Mouse (Mus musculus) stomach, embryonic 15.5 days (tissue): ENCODE data around the gene Selp. TPM values are rescaled to one million over a fixed set of nuclear protein-coding genes. Genes with fewer than 3 reads are reported as not detected.

Experiments
- ATAC-seq: fragments of 200-750 bp; cut with Nextera tagmentation; 2 replicates; pipeline ENCODE4 v1.8.0; 2017; ENCODE audit warnings: low read depth, moderate number of reproducible peaks, moderate TSS enrichment; ENCODE audit not compliant: insufficient read depth, low FRiP score
- H3K27ac ChIP-seq: fragments of 300-500 bp; sonication (generic); 2 replicates; pipeline ENCODE4 v1.5.1; 2015; ENCODE audit warnings: mild to moderate bottlenecking, inconsistent platforms
- H3K27me3 ChIP-seq: fragments of 300-500 bp; sonication (generic); replicated peaks from 2 replicates; pipeline ENCODE4 v1.6.1; 2015; ENCODE audit warnings: inconsistent platforms
- H3K36me3 ChIP-seq: fragments of 300-500 bp; sonication (generic); 2 replicates; pipeline ENCODE4 v1.6.1; 2015; ENCODE audit warnings: inconsistent platforms
- H3K4me1 ChIP-seq: fragments of 300-500 bp; sonication (generic); 2 replicates; pipeline ENCODE4 v1.6.1; 2015; ENCODE audit warnings: inconsistent platforms
- H3K4me2 ChIP-seq: fragments of 300-500 bp; sonication (generic); 2 replicates; pipeline ENCODE4 v1.6.1; 2015; ENCODE audit warnings: mild to moderate bottlenecking, inconsistent platforms
- H3K4me3 ChIP-seq: fragments of 300-500 bp; sonication (generic); replicated peaks from 2 replicates; pipeline ENCODE4 v1.5.1; 2015; ENCODE audit warnings: inconsistent platforms
- H3K9ac ChIP-seq: fragments of 300-500 bp; sonication (generic); 2 replicates; pipeline ENCODE4 v1.6.1; 2015; ENCODE audit warnings: inconsistent platforms
- H3K9me3 ChIP-seq: fragments of 300-500 bp; sonication (generic); 2 replicates; pipeline ENCODE4 v1.6.1; 2016; ENCODE audit warnings: inconsistent platforms
- WGBS: fragments of 180-500 bp; shearing (Covaris S2); methylation state at CpG from one replicate; pipeline ENCODE4 v1.1.7; 2015; 5-methylcytosine and 5-hydroxymethylcytosine counted together
- polyA plus RNA-seq: library from polyadenylated mRNA; unstranded; fragments of >200 nt; fragmentation: Nextera tagmentation; extraction: Ambion mirVana; gene quantifications from 2 replicates; pipeline ENCODE4 v1.2.1, GENCODE M21; 2015

Selp gene
- polyA plus RNA-seq, 1 experiment from 2014 or later, result 0.58 TPM

GRCm38 (mm10) chr1:164152836-164153235 is 37.8 kb downstream of the Selp start:
- H3K4me2 ChIP-seq, result no peak overlapping the region
- no peak overlapping the region for H3K9ac ChIP-seq
- 83% methylated on average over 5 of the region's 5 CpGs for WGBS
- no peak overlapping the region for H3K4me3 ChIP-seq
- no peak overlapping the region for H3K27ac ChIP-seq
- no peaks in the 10 kb centered on the region for H3K9me3 ChIP-seq
- no peak for ATAC-seq
- H3K4me1 ChIP-seq, result no peaks in the 10 kb centered on the region
- no peaks in the 10 kb centered on the region for H3K36me3 ChIP-seq
- no peaks in the 10 kb centered on the region for H3K27me3 ChIP-seq

- Histone ChIP-seq H3K27me3 (no peaks in the 10 kb centered on the region), H3K36me3 (no peaks in the 10 kb centered on the region), H3K9ac (no peak overlapping the region), H3K4me2 (no peak overlapping the region), H3K4me1 (no peaks in the 10 kb centered on the region), H3K4me3 (no peak overlapping the region), H3K9me3 (no peaks in the 10 kb centered on the region), H3K27ac (no peak overlapping the region)
- peak; percentile 57; the same call in 1 of the 2 replicates for ATAC-seq
- 54% methylated on average over 3 of the region's 3 CpGs for WGBS
Measured at GRCm38 (mm10) chr1:164154983-164155382, 39.9 kb downstream of the Selp start.

GRCm38 (mm10) chr1:164158571-164158970 is 43.5 kb downstream of the Selp start:
- 74% methylated on average over 4 of the region's 4 CpGs for WGBS
- Histone ChIP-seq H3K27ac (no peak overlapping the region), H3K4me2 (no peak overlapping the region), H3K4me3 (no peak overlapping the region), H3K9me3 (no peaks in the 10 kb centered on the region), H3K36me3 (no peaks in the 10 kb centered on the region), H3K27me3 (no peaks in the 10 kb centered on the region), H3K4me1 (no peaks in the 10 kb centered on the region), H3K9ac (no peak overlapping the region)
- ATAC-seq, result no peak

GRCm38 (mm10) chr1:164159781-164160180 is 44.7 kb downstream of the Selp start:
- 75% methylated on average over 2 of the region's 2 CpGs for WGBS
- Histone ChIP-seq H3K4me1 (no peaks in the 10 kb centered on the region), H3K9me3 (no peaks in the 10 kb centered on the region), H3K4me2 (no peak overlapping the region), H3K36me3 (no peaks in the 10 kb centered on the region), H3K4me3 (no peak overlapping the region), H3K27ac (no peak overlapping the region), H3K9ac (no peak overlapping the region), H3K27me3 (no peaks in the 10 kb centered on the region)
- ATAC-seq, result no peak

GRCm38 (mm10) chr1:164162745-164163144 is 47.7 kb downstream of the Selp start:
- 59% methylated on average over 5 of the region's 5 CpGs for WGBS
- Histone ChIP-seq H3K4me1 (no peaks in the 10 kb centered on the region), H3K27me3 (no peaks in the 10 kb centered on the region), H3K9ac (no peak overlapping the region), H3K27ac (no peak overlapping the region), H3K9me3 (no peaks in the 10 kb centered on the region), H3K4me3 (no peak overlapping the region), H3K4me2 (no peak overlapping the region), H3K36me3 (no peaks in the 10 kb centered on the region)
- peak; percentile 63; the same call in 1 of the 2 replicates for ATAC-seq

- Histone ChIP-seq H3K4me1 (no peaks in the 10 kb centered on the region), H3K4me3 (no peak overlapping the region), H3K9ac (no peak overlapping the region), H3K27me3 (no peaks in the 10 kb centered on the region), H3K36me3 (no peaks in the 10 kb centered on the region), H3K27ac (no peak overlapping the region), H3K9me3 (no peaks in the 10 kb centered on the region), H3K4me2 (no peak overlapping the region)
- 66% methylated on average over 4 of the region's 4 CpGs for WGBS
- ATAC-seq, result no peak
Measured at GRCm38 (mm10) chr1:164168818-164169217, 53.8 kb downstream of the Selp start.

GRCm38 (mm10) chr1:164170434-164170833 is 55.4 kb downstream of the Selp start:
- Histone ChIP-seq H3K36me3 (no peaks in the 10 kb centered on the region), H3K27me3 (no peaks in the 10 kb centered on the region), H3K9me3 (no peaks in the 10 kb centered on the region), H3K4me1 (no peaks in the 10 kb centered on the region), H3K4me3 (no peak overlapping the region), H3K9ac (no peak overlapping the region), H3K4me2 (no peak overlapping the region), H3K27ac (no peak overlapping the region)
- WGBS, result 68% methylated on average over 2 of the region's 2 CpGs
- no peak for ATAC-seq

- H3K9me3 ChIP-seq, result no peaks in the 10 kb centered on the region
- H3K4me2 ChIP-seq, result no peak overlapping the region
- whole genome bisulfite sequencing, result 69% methylated on average over 4 of the region's 4 CpGs
- ATAC-seq, result no peak
- H3K27ac ChIP-seq, result no peak overlapping the region
- no peak overlapping the region for H3K4me3 ChIP-seq
- no peak overlapping the region for H3K9ac ChIP-seq
- no peaks in the 10 kb centered on the region for H3K4me1 ChIP-seq
- no peaks in the 10 kb centered on the region for H3K27me3 ChIP-seq
- no peaks in the 10 kb centered on the region for H3K36me3 ChIP-seq
Measured at GRCm38 (mm10) chr1:164173145-164173544, 58.1 kb downstream of the Selp start.

- no peaks in the 10 kb centered on the region for H3K9me3 ChIP-seq
- H3K27me3 ChIP-seq, result no peaks in the 10 kb centered on the region
- no peak overlapping the region for H3K4me3 ChIP-seq
- H3K27ac ChIP-seq, result no peak overlapping the region
- no peak overlapping the region for H3K4me2 ChIP-seq
- H3K36me3 ChIP-seq, result no peaks in the 10 kb centered on the region
- ATAC-seq, result no peak
- no peak overlapping the region for H3K9ac ChIP-seq
- H3K4me1 ChIP-seq, result no peaks in the 10 kb centered on the region
Measured at GRCm38 (mm10) chr1:164176856-164177255, 61.8 kb downstream of the Selp start.

- Histone ChIP-seq H3K4me2 (no peak overlapping the region), H3K9me3 (no peaks in the 10 kb centered on the region), H3K36me3 (no peaks in the 10 kb centered on the region), H3K4me1 (no peaks in the 10 kb centered on the region), H3K27me3 (no peaks in the 10 kb centered on the region), H3K27ac (no peak overlapping the region), H3K9ac (no peak overlapping the region), H3K4me3 (no peak overlapping the region)
- no peak for ATAC-seq
- 69% methylated on average over 6 of the region's 6 CpGs for WGBS
Measured at GRCm38 (mm10) chr1:164178429-164178828, 63.4 kb downstream of the Selp start.

GRCm38 (mm10) chr1:164184142-164184870 is 69.2 kb downstream of the Selp start:
- Histone ChIP-seq H3K4me3 (peak overlapping the region; percentile 19; the same call in 1 of the 2 replicates), H3K4me1 (no peaks in the 10 kb centered on the region), H3K9me3 (no peaks in the 10 kb centered on the region), H3K27ac (no peak overlapping the region), H3K9ac (no peak overlapping the region), H3K4me2 (peak overlapping the region; percentile 39), H3K27me3 (no peaks in the 10 kb centered on the region), H3K36me3 (no peaks in the 10 kb centered on the region)
- 37% methylated on average over 16 of the region's 16 CpGs for WGBS
- 0 out of 2 replicates have a peak, but pooled peaks have one; percentile 22 for ATAC-seq

GRCm38 (mm10) chr1:164184871-164185223 is 69.8 kb downstream of the Selp start:
- H3K27me3 ChIP-seq, result no peaks in the 10 kb centered on the region
- no peaks in the 10 kb centered on the region for H3K9me3 ChIP-seq
- H3K4me2 ChIP-seq, result no peak overlapping the region
- 42% methylated on average over 8 of the region's 8 CpGs for WGBS
- H3K27ac ChIP-seq, result no peak overlapping the region
- H3K4me1 ChIP-seq, result no peaks in the 10 kb centered on the region
- ATAC-seq, result no peak
- no peak overlapping the region for H3K9ac ChIP-seq
- H3K36me3 ChIP-seq, result no peaks in the 10 kb centered on the region
- no peak overlapping the region for H3K4me3 ChIP-seq

- Histone ChIP-seq H3K27ac (no peak overlapping the region), H3K27me3 (no peaks in the 10 kb centered on the region), H3K4me2 (no peak overlapping the region), H3K9me3 (no peaks in the 10 kb centered on the region), H3K9ac (no peak overlapping the region), H3K4me1 (no peaks in the 10 kb centered on the region), H3K36me3 (no peaks in the 10 kb centered on the region), H3K4me3 (no peak overlapping the region)
- WGBS, result 50% methylated on average over 4 of the region's 4 CpGs
- ATAC-seq, result no peak
Measured at GRCm38 (mm10) chr1:164185316-164185715, 70.3 kb downstream of the Selp start.
